Mouse (Mus musculus) heart, adult 2 months (tissue): ENCODE results near the gene Mapkap1. TPM values are rescaled to one million over a fixed set of nuclear protein-coding genes. Genes with fewer than 3 reads are reported as not detected.
"Not testable (repeated sequence)": the region's sequence is repeated elsewhere in the genome, so short reads cannot be mapped to it uniquely, and the experiment has no call there.

Experiments used
- DNase-seq, 2 experiments: peaks; one replicate each; pipeline ENCODE4 v3.0.0; 2021
- H3K27ac ChIP-seq: fragments of 200-600 bp; 2 replicates; pipeline ENCODE4 v1.8.1; 2022
- H3K27me3 ChIP-seq: fragments of 200-500 bp; 2 replicates; pipeline ENCODE4 v1.6.1; 2012; ENCODE audit warnings: mild to moderate bottlenecking, low read length, inconsistent platforms, mixed read lengths; ENCODE audit not compliant: control insufficient read depth, insufficient read depth
- H3K36me3 ChIP-seq: fragments of 200-500 bp; 2 replicates; pipeline ENCODE4 v1.6.1; 2012; ENCODE audit warnings: low read length, inconsistent platforms; ENCODE audit not compliant: control insufficient read depth, insufficient read depth
- H3K4me1 ChIP-seq: fragments of 200-500 bp; 2 replicates; pipeline ENCODE4 v1.6.1; 2011; ENCODE audit warnings: low read length; ENCODE audit not compliant: control insufficient read depth, insufficient read depth
- H3K4me3 ChIP-seq: fragments of 200-600 bp; 2 replicates; pipeline ENCODE4 v1.8.1; 2022
- H3K79me2 ChIP-seq: fragments of 200-500 bp; replicated peaks from 2 replicates; pipeline ENCODE4 v1.6.1; 2012; ENCODE audit warnings: mild to moderate bottlenecking, inconsistent platforms, low read length, moderate library complexity, mixed read lengths; ENCODE audit not compliant: control insufficient read depth, insufficient read depth
- H3K9ac ChIP-seq: fragments of 200-500 bp; 2 replicates; pipeline ENCODE4 v1.6.1; 2012; ENCODE audit warnings: low read depth, mild to moderate bottlenecking, control low read depth, inconsistent platforms, low read length, mixed read lengths
- CTCF ChIP-seq: fragments of 200-600 bp; IDR thresholded peaks from 2 replicates; pipeline ENCODE4 v1.8.1; 2022; ENCODE audit warnings: antibody characterized with exemption, mild to moderate bottlenecking, moderate library complexity
- EP300 ChIP-seq: fragments of 200-500 bp; IDR thresholded peaks from 2 replicates; pipeline ENCODE4 v1.6.1; 2011; ENCODE audit warnings: low read depth, low read length, control low read depth; ENCODE audit not compliant: insufficient read depth
- POLR2A ChIP-seq: fragments of 200-500 bp; IDR thresholded peaks from 2 replicates; pipeline ENCODE4 v1.6.1; 2011; ENCODE audit warnings: mild to moderate bottlenecking, low read depth, low read length, control low read depth; ENCODE audit not compliant: insufficient read depth
- WGBS: fragments of 180-500 bp; shearing (Covaris S2); methylation state at CpG from one replicate; pipeline ENCODE4 v1.1.7; 2018; 5-methylcytosine and 5-hydroxymethylcytosine counted together
- intact Hi-C: fragments of 180-260 bp; cut with DNase I; formaldehyde crosslinking; loops from one replicate; pipeline ENCODE4 v1.15.1; 2025
- polyA plus RNA-seq: library from polyadenylated mRNA; depleted of rRNA; stranded (reverse); fragments of >200 nt; gene quantifications from 2 replicates; pipeline ENCODE4 v1.2.3, GENCODE M21; 2012
- total RNA-seq, 2 experiments: library from RNA; stranded (reverse); gene quantifications; 2 replicates each; pipeline ENCODE4 v1.2.3; 2021

Gene Mapkap1
- total and polyA plus RNA-seq, 3 experiments, result 30.6 to 70.1 (median 63.6) TPM

DNA sequence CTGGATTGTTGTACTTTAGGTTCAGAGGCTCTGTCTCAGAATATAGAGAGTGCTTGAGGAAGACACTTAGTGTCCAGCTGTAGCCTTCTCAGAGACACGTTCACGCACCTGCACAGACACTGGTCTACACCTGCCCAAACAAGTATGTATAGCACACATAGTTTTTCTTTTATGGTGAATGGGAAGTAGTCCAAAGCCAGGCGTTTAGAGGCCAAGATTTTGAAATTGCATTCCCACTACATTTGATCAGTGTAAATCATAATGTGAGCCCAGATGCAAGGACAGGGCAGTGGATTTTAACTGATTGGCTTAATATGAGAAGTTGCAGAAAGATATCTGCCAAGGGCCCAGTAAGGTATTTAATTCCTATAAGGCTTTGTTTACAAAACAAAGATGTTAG, 17.6 kb downstream of the Mapkap1 start:
- Histone ChIP-seq H3K4me3 (no peak overlapping the region), H3K4me1 (peaks cover 1% of the 10 kb centered on the region; the same call in 1 of the 2 replicates), H3K27me3 (no peaks in the 10 kb centered on the region), H3K9ac (no peak overlapping the region), H3K79me2 (peaks cover 2% of the 10 kb centered on the region), H3K27ac (no peak overlapping the region), H3K36me3 (peaks cover 4% of the 10 kb centered on the region; the same call in 1 of the 2 replicates)
- WGBS, result 91% methylated on average over 3 of the region's 3 CpGs
- DNase-seq, result no peak
- no peak for TF ChIP-seq POLR2A
- TF ChIP-seq EP300, result no peak
- no peak for TF ChIP-seq CTCF
- intact Hi-C loops, result no loop called here

DNA sequence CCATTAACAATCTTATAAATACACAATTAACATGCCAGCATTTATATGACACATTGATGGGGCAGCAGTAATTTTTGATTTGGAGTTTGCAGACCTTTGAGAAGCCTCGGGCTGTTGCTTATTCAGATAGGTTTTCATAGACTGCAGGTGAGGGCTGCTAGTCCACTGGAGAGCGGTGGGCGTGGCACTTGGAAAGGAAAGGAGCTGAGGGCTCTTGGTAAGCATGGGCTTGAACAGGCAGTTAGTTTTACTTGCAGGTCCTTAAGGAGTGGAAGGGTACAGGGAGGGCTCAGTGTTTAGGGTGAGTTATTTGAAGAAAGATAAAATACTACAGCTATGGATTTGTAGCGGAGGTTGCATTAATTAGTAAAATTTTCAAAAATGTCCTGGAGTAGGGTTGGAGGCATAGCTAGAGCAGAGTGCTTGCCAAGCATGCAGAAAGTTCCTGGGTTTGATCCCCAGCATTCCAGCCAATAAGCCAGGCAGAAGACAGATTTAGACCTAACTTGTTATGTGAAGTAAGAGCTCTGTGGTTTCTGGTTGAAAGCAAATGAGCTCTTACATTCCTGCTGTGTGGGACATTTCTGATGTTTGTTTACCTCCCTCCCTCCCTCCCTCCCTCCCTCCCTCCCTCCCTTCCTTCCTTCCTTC, 19.1 kb downstream of the Mapkap1 start:
- Histone ChIP-seq H3K9ac (no peak overlapping the region), H3K27ac (no peak overlapping the region), H3K4me1 (peaks cover 1% of the 10 kb centered on the region; the same call in 1 of the 2 replicates), H3K36me3 (0 out of 2 replicates have a peak, but pooled peaks cover 2% of the 10 kb centered on the region), H3K4me3 (no peak overlapping the region), H3K79me2 (peaks cover 2% of the 10 kb centered on the region), H3K27me3 (no peaks in the 10 kb centered on the region)
- no peak for DNase-seq
- 87% methylated on average over 4 of the region's 4 CpGs for WGBS
- intact Hi-C loops, result no loop called here
- TF ChIP-seq EP300 (no peak), POLR2A (no peak), CTCF (no peak)

- no peaks in the 10 kb centered on the region for H3K27me3 ChIP-seq
- no peak for TF ChIP-seq CTCF
- TF ChIP-seq POLR2A, result no peak
- TF ChIP-seq EP300, result no peak
- 0 out of 2 replicates have a peak, but pooled peaks cover 2% of the 10 kb centered on the region for H3K36me3 ChIP-seq
- 92% methylated on average over 8 of the region's 8 CpGs for WGBS
- H3K9ac ChIP-seq, result no peak overlapping the region
- intact Hi-C loops, result no loop called here
- no peaks in the 10 kb centered on the region; the same call in 1 of the 2 replicates for H3K79me2 ChIP-seq
- no peak for DNase-seq
- H3K4me3 ChIP-seq, result no peak overlapping the region
- H3K4me1 ChIP-seq, result no peaks in the 10 kb centered on the region; the same call in 1 of the 2 replicates
- H3K27ac ChIP-seq, result no peak overlapping the region
These were observed 24.1 kb downstream of the Mapkap1 start for GRCm38 (mm10) chr2:34430663-34431062.

- 95% methylated on average over 12 of the region's 12 CpGs for WGBS
- DNase-seq, result no peak
- no peak overlapping the region for H3K9ac ChIP-seq
- H3K27me3 ChIP-seq, result no peaks in the 10 kb centered on the region
- intact Hi-C loops, result no loop called here
- TF ChIP-seq EP300 (no peak), CTCF (no peak), POLR2A (no peak)
- no peaks in the 10 kb centered on the region; the same call in 1 of the 2 replicates for H3K79me2 ChIP-seq
- H3K4me3 ChIP-seq, result no peak overlapping the region
- no peaks in the 10 kb centered on the region for H3K36me3 ChIP-seq
- H3K27ac ChIP-seq, result no peak overlapping the region
- no peaks in the 10 kb centered on the region; the same call in 1 of the 2 replicates for H3K4me1 ChIP-seq
These were observed 25.3 kb downstream of the Mapkap1 start for GRCm38 (mm10) chr2:34431701-34432372.

- DNase-seq, H3K4me1 ChIP-seq, H3K27ac ChIP-seq, intact Hi-C loops, H3K36me3 ChIP-seq, H3K9ac ChIP-seq, H3K4me3 ChIP-seq, H3K79me2 ChIP-seq, H3K27me3 ChIP-seq: not testable (repeated sequence)
- 50% methylated on average over 2 of the region's 2 CpGs for WGBS
These were observed 26.3 kb downstream of the Mapkap1 start for GRCm38 (mm10) chr2:34432887-34433286.

- 88% methylated on average over 3 of the region's 3 CpGs for WGBS
- no peak for TF ChIP-seq POLR2A
- no peak for TF ChIP-seq CTCF
- no peak for TF ChIP-seq EP300
- intact Hi-C loops, result no loop called here
- no peaks in the 10 kb centered on the region for H3K27me3 ChIP-seq
- no peak overlapping the region for H3K4me3 ChIP-seq
- no peak overlapping the region for H3K27ac ChIP-seq
- H3K4me1 ChIP-seq, result no peaks in the 10 kb centered on the region
- H3K9ac ChIP-seq, result no peak overlapping the region
- H3K79me2 ChIP-seq, result no peaks in the 10 kb centered on the region
- no peaks in the 10 kb centered on the region; the same call in 1 of the 2 replicates for H3K36me3 ChIP-seq
- no peak for DNase-seq
These were observed 29.8 kb downstream of the Mapkap1 start for GRCm38 (mm10) chr2:34436321-34436720.
